Mouse (Mus musculus): ENCODE measurements around the gene Zfp329.
A peak's percentile ranks its signal among the peaks of the same experiment; 100 is the strongest.
"Not testable (repeated sequence)": the region's sequence is repeated elsewhere in the genome, so short reads cannot be mapped to it uniquely, and the experiment has no call there.

Gene Zfp329

DNA sequence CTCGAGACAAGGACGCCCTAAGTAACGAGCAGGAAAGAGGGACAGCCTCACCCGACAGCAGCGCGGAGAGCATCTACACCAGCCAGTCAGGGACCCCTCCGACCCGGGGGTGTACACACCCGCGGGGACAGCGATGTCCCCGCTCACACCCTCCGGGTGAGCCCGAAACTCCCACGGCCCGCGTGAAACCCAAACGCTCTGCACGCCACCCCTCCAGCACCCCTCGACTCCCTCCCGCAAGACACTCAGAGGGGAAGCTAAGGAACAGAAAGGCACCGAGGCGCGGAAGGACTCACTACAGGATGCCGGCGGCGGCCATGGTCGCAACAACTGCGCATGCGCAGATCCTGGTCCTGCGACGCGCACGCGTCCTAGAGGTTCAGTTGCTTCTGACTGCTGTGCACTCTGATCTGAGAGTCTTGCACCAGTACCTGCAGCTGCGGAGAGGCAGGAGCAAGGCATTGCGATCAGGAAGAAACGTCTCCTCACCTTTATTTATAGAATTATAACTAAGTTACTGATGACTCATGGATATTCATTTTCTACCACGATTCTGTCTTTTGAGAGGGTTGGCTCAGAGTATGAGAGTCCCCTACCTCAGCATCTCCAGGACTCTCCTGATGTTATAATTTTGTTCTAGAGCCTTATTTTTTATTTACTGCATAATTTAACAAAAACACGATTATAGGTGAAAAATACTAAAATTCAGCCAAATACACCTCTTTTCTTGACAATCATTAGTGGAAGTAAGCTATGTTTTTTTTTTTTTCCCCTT is at the start of gene Zfp329:
TSS of gene Zfp329 (minus strand) at position 338 of the 775 bp plus-strand sequence.
- peak; percentile 93 for DNase-seq

DNA sequence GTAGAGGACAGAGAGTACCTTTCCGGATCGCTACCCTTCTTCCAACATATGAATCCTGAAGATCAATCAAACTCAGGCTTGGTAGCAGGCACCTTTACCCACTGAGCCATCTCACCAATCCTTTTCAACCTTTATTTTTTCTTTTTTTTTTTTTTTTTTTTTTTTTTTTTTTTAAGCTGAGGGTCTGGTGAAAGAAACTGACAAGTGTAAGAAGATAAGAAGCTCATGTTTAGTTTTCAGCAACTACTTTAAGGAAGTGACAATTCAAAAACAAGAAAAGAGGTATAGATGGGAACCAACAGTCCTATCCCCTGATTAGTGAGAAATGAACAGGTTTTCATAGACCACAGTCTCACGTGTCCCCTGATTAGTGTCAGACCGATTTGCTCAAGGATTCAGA is 17.1 kb upstream of the Zfp329 start:
- no peak for DNase-seq

DNA sequence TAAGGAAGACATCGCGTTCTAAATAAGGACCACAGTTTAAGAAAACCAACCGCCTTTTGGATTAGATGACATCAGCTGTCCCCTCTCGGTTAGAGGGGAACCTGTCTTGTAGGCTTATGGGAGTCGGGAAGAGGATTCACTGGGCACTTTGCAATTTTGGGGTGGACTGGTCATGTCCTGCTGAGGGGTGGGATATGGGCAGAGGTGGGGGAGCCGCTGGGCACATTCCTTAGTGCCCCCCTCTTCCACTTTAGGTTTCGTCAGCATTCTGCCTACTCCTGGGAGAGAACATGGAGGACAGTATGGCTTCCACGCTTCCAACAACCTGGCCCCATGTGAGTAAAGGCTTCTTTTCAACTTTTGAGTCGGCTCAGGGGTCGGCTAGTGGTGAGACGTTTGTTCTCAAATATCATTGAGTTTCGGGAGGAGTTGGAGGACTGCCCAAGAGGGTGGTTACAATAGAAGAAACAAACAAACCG is 16.6 kb upstream of the Zfp329 start:
- no peak for DNase-seq

DNA sequence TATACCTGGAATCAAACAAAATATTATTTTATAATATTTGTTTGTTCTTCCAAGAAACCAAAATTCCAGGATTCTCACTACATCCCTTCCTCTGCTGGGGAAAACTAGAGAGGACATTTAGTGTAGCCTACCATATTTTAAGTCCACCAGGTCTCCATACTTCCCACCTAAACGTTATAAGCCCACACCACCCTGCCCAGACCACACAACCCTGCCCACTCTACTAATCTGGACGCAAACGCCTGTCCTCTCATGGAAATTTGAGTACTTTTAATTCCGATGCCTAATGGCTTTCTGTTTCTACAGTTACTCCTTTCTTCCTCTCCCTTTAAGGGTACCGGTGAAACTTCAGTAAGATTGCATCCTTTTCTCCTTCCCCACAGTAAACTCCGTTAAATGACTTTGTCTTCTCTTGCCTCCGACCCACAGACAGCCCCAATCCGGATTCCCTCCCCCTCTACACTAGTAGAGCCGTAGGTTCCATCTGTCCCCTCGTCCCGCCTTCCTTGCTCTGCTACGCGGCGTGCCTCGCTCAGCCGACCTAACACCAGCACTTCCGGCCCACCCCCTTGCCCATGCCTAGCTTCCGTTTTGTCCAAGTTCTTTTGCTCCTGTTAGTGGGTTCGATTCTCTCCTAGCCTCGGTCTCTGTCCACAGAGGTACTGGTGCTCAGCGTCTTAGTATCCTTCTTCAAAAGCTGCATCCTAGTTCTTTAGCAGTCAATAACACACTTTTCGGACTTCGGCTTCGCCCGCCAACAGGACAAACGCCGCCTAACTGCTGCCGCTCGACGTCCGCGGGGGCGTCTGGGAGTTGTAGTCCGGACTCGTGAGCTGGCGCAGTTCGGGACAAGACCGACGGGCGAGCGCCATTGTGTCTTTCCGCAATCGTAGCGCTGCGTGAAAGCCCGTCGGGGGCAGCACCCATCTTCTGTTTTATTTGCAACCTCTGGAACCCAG is 15.8 kb upstream of the Zfp329 start, which contains the start of gene Zfp110:
TSS of gene Zfp110 (plus strand) at position 600 of the 959 bp plus-strand sequence.
- DNase-seq, result peak; percentile 91

DNA sequence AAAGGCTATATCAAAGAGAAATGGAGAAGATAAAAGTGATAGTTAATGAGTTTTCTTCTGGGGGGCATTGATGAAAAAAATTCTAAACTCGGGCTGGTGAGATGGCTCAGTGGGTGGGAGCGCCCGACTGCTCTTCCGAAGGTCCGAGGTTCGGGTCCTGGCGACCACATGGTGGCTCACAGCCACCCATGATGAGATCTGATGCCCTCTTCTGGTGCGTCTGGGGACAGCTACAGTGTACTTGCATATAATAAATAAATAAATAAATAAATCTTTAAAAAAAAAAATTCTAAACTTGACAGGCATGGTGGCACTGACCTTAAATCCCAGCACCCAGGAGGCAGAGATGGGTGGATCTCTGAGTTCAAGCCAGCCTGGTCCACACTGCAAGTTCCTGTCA is 3.1 kb downstream of the Zfp329 start:
- no peak for DNase-seq

DNA sequence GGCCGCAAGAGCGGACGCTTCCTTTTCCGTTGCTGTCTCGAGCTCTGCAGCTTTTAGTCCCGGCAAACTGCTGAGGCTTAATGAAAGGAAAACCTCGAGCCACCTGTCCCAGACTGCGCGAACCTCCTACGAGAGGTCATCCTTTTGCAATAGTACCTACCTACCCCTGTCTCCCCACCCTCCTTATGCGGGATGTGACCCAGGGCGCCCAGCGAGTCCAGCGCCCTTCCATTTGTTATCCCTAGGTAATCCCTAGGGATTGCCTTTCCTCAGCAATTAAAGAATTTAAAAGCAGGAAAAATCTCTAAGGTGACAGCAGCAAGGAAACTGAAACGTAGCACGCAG is 15.0 kb downstream of the Zfp329 start:
- no peak for DNase-seq

DNA sequence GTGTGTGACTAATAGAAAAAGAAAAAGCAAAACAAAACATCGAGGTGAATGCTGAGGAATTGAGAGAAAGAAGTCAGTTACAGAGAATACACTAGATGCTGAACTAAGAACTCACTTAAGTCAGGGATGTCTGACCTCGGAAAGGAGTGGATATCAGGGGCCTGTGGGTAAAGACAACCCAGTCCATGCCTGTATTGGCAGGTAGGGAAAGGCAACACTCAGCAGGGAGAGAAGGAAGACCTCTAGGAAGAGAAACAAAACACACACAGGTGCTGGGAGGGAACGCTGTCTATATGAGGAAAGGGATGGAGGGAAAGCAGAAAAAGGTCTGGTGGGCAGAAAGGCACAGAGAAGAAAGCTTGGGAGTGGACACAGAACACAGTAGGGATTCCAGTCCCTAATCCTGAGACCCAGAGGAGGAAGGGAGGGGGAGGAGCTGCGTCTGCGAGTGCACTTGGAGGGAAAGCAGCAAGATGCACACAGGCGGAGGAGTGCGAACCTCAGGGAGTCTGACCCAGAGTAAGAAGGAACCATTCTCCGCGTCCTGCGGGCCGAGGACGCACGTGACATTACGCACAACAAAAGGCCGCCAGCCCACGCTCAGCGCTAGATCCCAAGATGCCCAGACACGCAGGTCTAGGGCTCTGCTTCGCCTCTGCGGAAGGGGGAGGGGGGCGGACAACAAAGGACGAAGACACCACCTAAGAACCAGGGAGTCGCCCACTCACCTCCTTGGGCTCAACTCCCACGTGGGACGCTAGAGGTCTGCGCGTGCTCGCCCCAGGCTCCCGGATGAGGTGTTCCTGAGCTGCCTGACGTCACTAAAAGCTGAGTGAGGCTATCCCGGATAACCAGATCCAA is 15.6 kb downstream of the Zfp329 start, which contains the start of gene Zscan18:
TSS of gene Zscan18 (minus strand) at position 770 of the 861 bp plus-strand sequence.
- peak; percentile 69 to 79 for DNase-seq

DNA sequence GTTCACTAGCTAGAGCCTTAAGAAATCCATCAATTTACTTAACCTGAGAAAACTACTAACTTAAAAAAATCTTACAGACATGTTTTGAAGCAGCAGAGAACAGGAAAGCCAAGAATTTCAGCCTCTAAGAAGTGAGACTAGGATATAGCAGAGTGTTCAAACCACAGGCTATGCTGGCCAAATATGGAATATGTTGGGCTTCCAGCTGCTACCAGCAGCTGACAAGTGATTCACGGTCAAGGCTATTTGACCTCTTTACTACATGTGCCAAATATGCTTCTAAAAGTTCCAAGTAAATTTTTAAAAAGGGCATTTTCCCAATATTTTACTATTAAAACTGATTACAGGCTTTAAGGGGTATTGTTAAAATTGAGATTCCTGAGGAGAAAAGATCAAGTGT is 19.1 kb downstream of the Zfp329 start:
- no peak for DNase-seq

DNA sequence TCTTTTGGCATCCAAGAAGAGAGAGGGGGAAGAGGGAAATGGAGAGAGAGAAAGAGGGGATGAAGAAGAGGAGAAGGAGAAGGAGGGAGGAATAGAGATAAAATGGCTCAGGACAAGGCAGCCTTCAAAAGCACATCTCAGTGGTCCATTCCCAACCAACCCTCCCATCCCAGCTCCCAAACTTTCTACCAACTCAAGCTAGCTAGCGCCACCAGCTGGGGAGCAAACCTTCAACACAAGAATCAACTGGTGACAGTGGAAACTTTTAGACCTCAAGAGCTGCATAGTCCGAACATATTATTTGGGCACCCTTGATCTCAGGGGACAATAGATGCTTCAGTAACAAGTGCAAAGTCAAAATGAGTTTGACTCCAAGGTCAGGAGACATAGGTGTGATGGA is 20.7 kb downstream of the Zfp329 start:
- DNase-seq, result no peak

DNA sequence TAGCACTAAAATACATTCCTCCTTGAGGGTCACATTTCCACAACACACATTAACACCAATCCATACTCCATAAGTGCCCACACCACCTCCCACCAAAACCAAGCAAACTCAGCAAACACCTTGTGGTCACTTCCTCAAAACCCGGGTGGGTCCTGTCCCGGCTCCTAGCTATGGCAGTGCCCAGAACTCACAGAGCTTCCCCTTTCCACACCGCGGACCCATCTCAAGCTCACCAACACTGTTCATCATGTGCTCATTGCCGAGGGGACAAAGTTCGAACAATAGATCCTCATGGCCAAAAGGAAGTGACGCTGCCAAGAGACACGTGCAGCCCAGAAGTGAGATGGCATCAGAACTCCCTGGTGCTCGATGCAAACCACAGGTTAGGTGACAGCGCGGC is 26.0 kb downstream of the Zfp329 start:
- DNase-seq, result not testable (repeated sequence)

DNA sequence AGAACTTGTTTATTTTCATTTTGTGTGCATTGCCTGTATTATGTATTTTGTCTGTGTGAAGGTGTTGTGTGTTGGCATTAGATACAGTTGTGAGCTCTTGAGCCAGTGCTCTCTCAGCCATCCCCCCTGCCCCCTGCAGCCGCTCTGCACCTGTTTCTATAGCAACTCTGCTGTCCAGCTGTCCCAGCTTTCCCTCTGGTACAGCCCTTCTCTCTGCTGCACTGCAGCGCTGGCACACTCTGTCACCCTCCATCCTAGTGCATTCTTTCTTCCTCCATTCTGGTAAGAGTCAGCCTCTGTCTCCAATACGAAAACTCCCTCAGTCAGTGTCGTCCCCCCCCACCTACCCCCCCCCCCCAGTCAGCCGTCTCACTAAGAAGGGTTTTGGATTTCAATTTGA is 30.6 kb downstream of the Zfp329 start:
- DNase-seq, result no peak

DNA sequence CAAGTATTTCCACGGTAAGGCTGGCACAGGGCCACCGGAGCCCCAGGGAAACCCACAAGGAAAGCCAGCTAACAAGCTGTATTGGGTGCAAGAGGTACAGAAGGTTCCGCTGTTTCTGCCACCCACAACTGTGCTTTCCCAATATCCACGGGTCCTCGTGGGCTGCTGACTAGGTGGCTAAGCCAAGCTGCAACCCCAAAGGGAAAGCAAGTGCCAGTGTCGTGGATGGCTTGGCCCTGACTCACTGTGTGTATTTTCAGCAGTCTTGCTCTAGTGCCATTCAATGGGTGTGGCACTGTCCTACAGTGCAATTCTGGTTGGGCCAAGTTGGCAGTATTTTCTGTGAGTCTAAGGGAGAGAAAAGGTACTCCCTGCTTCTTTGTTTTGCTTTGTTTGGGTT is 31.3 kb downstream of the Zfp329 start:
- no peak for DNase-seq

DNA sequence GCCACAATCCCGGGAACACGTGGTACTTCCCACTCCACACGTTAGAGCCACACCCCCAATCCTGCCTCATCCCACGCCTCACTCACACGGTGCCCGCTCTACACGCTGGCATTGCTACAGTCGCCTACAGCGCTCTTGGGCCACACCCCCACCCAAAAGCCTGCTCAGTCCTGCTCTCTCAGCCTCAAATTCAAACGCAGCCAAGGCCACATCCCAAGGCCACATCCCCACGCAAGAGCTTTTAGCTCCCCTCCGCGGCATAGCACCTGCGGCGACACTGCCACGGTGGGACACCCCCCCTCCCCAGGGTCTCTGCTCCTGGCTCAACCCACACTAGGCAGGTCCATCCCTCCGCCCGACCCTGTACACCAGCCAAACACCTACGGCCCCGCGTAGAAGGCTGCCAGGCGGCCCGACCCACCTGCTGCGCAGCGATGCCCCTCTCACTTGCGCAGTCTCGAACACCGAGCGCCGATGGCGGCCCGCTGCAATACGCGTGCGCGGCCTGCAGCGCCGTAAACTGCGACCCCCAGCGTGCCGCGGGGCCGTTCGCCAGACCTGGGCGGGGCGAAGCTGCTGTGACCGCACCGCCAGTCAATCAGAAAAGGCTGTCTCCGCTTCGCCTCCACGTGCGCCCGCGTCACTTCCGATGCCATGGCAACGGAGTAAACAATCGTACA is 38.4 kb downstream of the Zfp329 start:
- peak; percentile 75 to 86 for DNase-seq

DNA sequence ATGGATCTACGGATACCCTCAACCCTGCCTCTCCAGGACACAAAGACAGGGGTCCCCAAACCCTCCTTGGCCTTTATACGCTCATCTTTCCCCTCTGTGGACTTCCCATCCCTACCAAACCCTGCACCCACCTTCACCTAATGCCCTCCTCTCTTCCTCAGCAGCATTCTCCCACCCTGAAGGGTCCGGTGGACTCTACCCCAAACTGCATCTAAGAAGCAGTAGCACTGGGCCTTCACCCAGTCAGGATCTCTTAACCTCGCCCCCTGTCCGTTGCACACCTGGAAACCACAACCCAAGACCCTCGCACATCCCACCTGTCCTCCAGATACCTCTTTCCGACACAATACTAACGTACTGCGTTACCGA is 38.9 kb downstream of the Zfp329 start:
- no peak for DNase-seq

DNA sequence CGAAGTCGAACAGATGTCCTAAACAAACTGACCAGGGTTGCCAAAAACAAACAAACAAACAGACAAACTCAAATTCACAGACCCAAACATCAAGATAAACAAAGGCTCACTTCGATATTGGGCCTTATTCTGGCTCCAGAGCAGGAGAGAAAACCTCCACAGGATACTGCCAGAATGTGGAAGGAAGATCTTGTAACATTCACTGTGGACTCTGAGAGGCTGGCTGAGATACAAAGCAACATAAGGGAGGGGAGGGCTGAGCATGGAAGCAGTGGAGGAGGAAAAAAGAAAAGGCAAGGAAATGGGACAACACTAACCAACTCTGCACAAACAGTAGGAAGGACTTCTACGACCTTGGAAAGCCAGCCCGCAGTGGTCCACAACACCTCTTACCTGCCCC is 39.5 kb downstream of the Zfp329 start:
- no peak for DNase-seq

DNA sequence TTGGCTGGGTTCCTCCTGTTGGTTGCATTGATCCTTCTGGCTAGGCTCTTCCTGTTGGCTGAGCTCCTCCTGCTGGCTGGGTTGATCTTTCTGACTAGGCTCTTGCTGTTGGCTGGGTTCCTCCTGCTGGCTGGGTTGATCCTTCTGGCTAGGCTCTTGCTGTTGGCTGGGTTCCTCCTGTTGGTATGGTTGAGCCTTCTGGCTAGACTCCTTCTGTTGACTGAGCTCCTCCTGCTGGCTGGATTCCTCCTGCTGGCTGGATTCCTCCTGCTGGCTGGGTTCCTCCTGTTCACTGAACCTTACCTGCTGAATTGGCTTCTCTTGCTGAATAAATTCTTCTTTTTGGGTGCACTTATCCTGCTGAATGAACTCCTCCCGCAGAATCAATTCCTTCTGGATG is 44.1 kb downstream of the Zfp329 start:
- no peak for DNase-seq

DNA sequence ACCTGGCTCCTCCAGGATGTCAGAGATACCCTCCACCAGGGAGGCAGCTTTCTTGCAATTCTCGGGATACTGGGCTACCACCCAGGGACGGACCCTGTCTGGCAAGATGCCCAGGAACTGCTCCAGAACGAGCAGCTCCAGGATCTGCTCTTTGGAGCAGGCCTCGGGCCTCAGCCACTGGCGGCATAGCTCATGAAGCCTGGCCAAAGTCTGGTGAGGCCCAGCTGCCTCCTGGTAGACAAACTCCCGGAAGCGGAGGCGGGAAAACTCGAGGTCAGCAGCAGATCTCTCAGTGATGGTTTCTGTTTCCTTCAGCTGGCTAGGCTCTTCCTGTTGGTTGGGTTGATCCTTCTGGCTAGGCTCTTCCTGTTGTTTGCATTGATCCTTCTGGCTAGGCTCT is 44.5 kb downstream of the Zfp329 start:
- DNase-seq, result no peak
